ENCODE assay signal across 8 mouse cellular contexts in genomic region chr13:100516213-100517105, GRCm38 (mm10). TPM values are rescaled to one million over a fixed set of nuclear protein-coding genes. Genes with fewer than 3 reads are reported as not detected.
DNase-seq lines count a peak whose midpoint lies in the region; ATAC-seq and TF ChIP-seq lines count a peak whose summit lies in the region.

No protein-coding gene starts in this region.

- H3K4me2 ChIP-seq in forebrain, postnatal 0 days (ENCODE audit: low read depth), result no peak overlapping the region
- no peak overlapping the region for H3K4me2 ChIP-seq in midbrain, embryonic 13.5 days (replicated peaks)

- H3K4me3 ChIP-seq in layer of hippocampus, adult 2 months, result no peak overlapping the region
- no peak overlapping the region for H3K4me3 ChIP-seq in forebrain, postnatal 0 days (ENCODE audit: low read depth, low read length)
- no peak overlapping the region for H3K4me3 ChIP-seq in midbrain, embryonic 13.5 days (replicated peaks)

- DNase-seq in layer of hippocampus, adult 2 months (ENCODE audit: low spot score in 2 of 2), result no peak
- DNase-seq in layer of hippocampus, adult 8-10 months (ENCODE audit: low spot score in 2 of 2), result no peak
- peak; percentile 50 for DNase-seq in brain, embryonic 14.5 days (ENCODE audit: low read depth)
- peak; percentile 36 for DNase-seq in forebrain, postnatal 0 days
- no peak for DNase-seq in spleen, postnatal 14 days (ENCODE audit: low spot score in 2 of 2)
- DNase-seq in thymus, postnatal 14 days, result no peak

- H3K4me1 ChIP-seq in forebrain, postnatal 0 days (ENCODE audit: insufficient read depth), result no peaks in the 10 kb centered on the region
- peaks cover 6% of the 10 kb centered on the region; the same call in 1 of the 2 replicates for H3K4me1 ChIP-seq in midbrain, embryonic 13.5 days (replicated peaks)

- TF ChIP-seq POLR2A in brain, embryonic 14.5 days (IDR thresholded peaks at IDR 0.05; ENCODE audit: borderline replicate concordance, extremely low read depth, insufficient read depth, insufficient read length, poor library complexity, severe bottlenecking), result no peak

- TF ChIP-seq CTCF in layer of hippocampus, adult 2 months (conservative IDR thresholded peaks at IDR 0.05), result no peak; the same call in 1 of the 2 replicates
- TF ChIP-seq CTCF in brain, embryonic 14.5 days (IDR thresholded peaks at IDR 0.05; ENCODE audit: borderline replicate concordance, extremely low read depth, insufficient read depth, insufficient read length), result no peak
- no peak for TF ChIP-seq CTCF in forebrain, postnatal 0 days (IDR thresholded peaks at IDR 0.05; ENCODE audit: low read depth)

- H3K36me3 ChIP-seq in forebrain, postnatal 0 days (ENCODE audit: insufficient read depth), result no peaks in the 10 kb centered on the region
- H3K36me3 ChIP-seq in midbrain, embryonic 13.5 days, result no peaks in the 10 kb centered on the region

- peak overlapping the region; percentile 75 for H3K27ac ChIP-seq in layer of hippocampus, adult 2 months
- peak overlapping the region; percentile 54; the same call in 1 of the 2 replicates for H3K27ac ChIP-seq in forebrain, postnatal 0 days (ENCODE audit: low read depth, low read length)
- H3K27ac ChIP-seq in midbrain, embryonic 13.5 days, result peak overlapping the region; percentile 19; the same call in 1 of the 2 replicates

- H3K9ac ChIP-seq in forebrain, postnatal 0 days, result no peak overlapping the region
- no peak overlapping the region for H3K9ac ChIP-seq in midbrain, embryonic 13.5 days (replicated peaks)

- H3K9me3 ChIP-seq in forebrain, postnatal 0 days (ENCODE audit: low read length), result no peaks in the 10 kb centered on the region
- H3K9me3 ChIP-seq in midbrain, embryonic 13.5 days, result no peaks in the 10 kb centered on the region

- H3K27me3 ChIP-seq in forebrain, postnatal 0 days (ENCODE audit: insufficient read depth, low read length), result no peaks in the 10 kb centered on the region
- H3K27me3 ChIP-seq in midbrain, embryonic 13.5 days, result no peaks in the 10 kb centered on the region

- WGBS in forebrain, postnatal 0 days, result 34% methylated on average over 12 of the region's 12 CpGs
- WGBS in midbrain, embryonic 13.5 days, result 40% methylated on average over 12 of the region's 12 CpGs

- ATAC-seq in forebrain, postnatal 0 days, result peak; percentile 43
- no peak for ATAC-seq in midbrain, embryonic 13.5 days
- no peak for ATAC-seq in granulocyte monocyte progenitor cell, adult 5-6 weeks (replicated peaks; ENCODE audit: poor library complexity, severe bottlenecking)

RNA-seq across cellular contexts. Expression of gene Gtf2h2, which starts 24.1 kb away (rescaled TPM):
- total RNA-seq in layer of hippocampus, adult 2 months (2021), result 10 to 100 TPM; 46.6 to 55.1 TPM
- total RNA-seq in layer of hippocampus, adult 8-10 months (2022), result 10 to 100 TPM; 45.7 to 63.5 (median 57.5) TPM
- 61.3 and 80.8 TPM in 2 replicates for polyA plus RNA-seq in brain, embryonic 14.5 days (2012; rRNA removed)
- 41.5 and 44.9 TPM in 2 replicates for total RNA-seq in forebrain, postnatal 0 days (2014; rRNA removed)
- 47.6 and 58.8 TPM in 2 replicates for polyA plus RNA-seq in forebrain, postnatal 0 days (2015; fragmentation: Nextera tagmentation; extraction: Ambion mirVana)
- 75.9 and 79.6 TPM in 2 replicates for polyA plus RNA-seq in midbrain, embryonic 13.5 days (2015; fragmentation: Nextera tagmentation; extraction: Ambion mirVana)
- total RNA-seq in granulocyte monocyte progenitor cell, adult 5-6 weeks (2014; fragmentation: Nextera tagmentation), result 59.2 and 73.9 TPM in 2 replicates
- total RNA-seq in granulocyte monocyte progenitor cell, adult 5-6 weeks (2017), result 75.1 and 79.2 TPM in 2 replicates

RNA-seq across cellular contexts. Expression of gene Ocln, which starts 36.1 kb away (rescaled TPM):
- total RNA-seq in layer of hippocampus, adult 2 months (2021), result 10 to 100 TPM; 10.6 to 13.0 TPM
- 10 to 100 TPM in 3 of 4 experiments, 1 to 10 TPM in 1; 10.0 to 14.1 (median 11.3) TPM for total RNA-seq in layer of hippocampus, adult 8-10 months (2022)
- 2.3 and 4.1 TPM in 2 replicates for polyA plus RNA-seq in brain, embryonic 14.5 days (2012; rRNA removed)
- total RNA-seq in forebrain, postnatal 0 days (2014; rRNA removed), result 13.5 and 15.8 TPM in 2 replicates
- 8.2 and 11.7 TPM in 2 replicates for polyA plus RNA-seq in forebrain, postnatal 0 days (2015; fragmentation: Nextera tagmentation; extraction: Ambion mirVana)
- polyA plus RNA-seq in midbrain, embryonic 13.5 days (2015; fragmentation: Nextera tagmentation; extraction: Ambion mirVana), result 3.6 and 4.3 TPM in 2 replicates
- not detected in 2 replicates for total RNA-seq in granulocyte monocyte progenitor cell, adult 5-6 weeks (2014; fragmentation: Nextera tagmentation)
- not detected in 2 replicates for total RNA-seq in granulocyte monocyte progenitor cell, adult 5-6 weeks (2017)

Comparison
In these comparisons a context has a peak if more than half of its experiments do, and no peak if none do; other contexts are left out.
1. DNase-seq: peak in brain, embryonic 14.5 days (single experiment) and forebrain, postnatal 0 days (single experiment); none in layer of hippocampus, adult 2 months (0 of 2), layer of hippocampus, adult 8-10 months (0 of 2), spleen, postnatal 14 days (0 of 2) and thymus, postnatal 14 days (single experiment).
2. H3K27ac ChIP-seq: peak in every context shown above with its lines; median percentile 75 in layer of hippocampus, adult 2 months; 54 in forebrain, postnatal 0 days; 19 in midbrain, embryonic 13.5 days.
3. RNA of gene Ocln, which starts 36.1 kb away (total RNA-seq): 13.5 to 15.8 TPM in forebrain, postnatal 0 days, 10.6 to 13.0 TPM in layer of hippocampus, adult 2 months and 10.0 to 14.1 TPM in layer of hippocampus, adult 8-10 months; not detected in granulocyte monocyte progenitor cell, adult 5-6 weeks; every median in the first group is over 10 times any median in the second.